Mouse (Mus musculus) cortical plate, adult 2 months (tissue): Measurements from ENCODE around the gene Prr7.

Experiments used
- CTCF ChIP-seq: fragments of 200-500 bp; IDR thresholded peaks from 2 replicates; pipeline ENCODE4 v1.5.1; 2011; ENCODE audit warnings: mild to moderate bottlenecking, control low read depth, low read length; ENCODE audit not compliant: insufficient read depth; ENCODE audit errors: extremely low read depth
- POLR2A ChIP-seq: fragments of 200-500 bp; IDR thresholded peaks from 2 replicates; pipeline ENCODE4 v1.6.1; 2011; ENCODE audit warnings: mild to moderate bottlenecking, low read length, control low read depth; ENCODE audit not compliant: insufficient read depth; ENCODE audit errors: extremely low read depth

- TF ChIP-seq POLR2A (no peak), CTCF (no peak)
Observed at GRCm38 (mm10) chr13:55447543-55447943, 16.5 kb upstream of the Prr7 start.
